Mouse (Mus musculus) lung, adult 2 months (tissue): ENCODE measurements around the gene Hck.

Experiments used
- CTCF ChIP-seq: fragments of 200-500 bp; IDR thresholded peaks from 2 replicates; pipeline ENCODE4 v1.5.1; 2011; ENCODE audit warnings: mild to moderate bottlenecking, low read length, control low read depth; ENCODE audit not compliant: insufficient read depth
- POLR2A ChIP-seq: fragments of 200-500 bp; IDR thresholded peaks from 2 replicates; pipeline ENCODE4 v1.6.1; 2011; ENCODE audit warnings: low read depth, mild to moderate bottlenecking, control low read depth, low read length, borderline replicate concordance; ENCODE audit errors: extremely low read depth

- TF ChIP-seq CTCF: no peak; the same call in 1 of the 2 replicates
- no peak for TF ChIP-seq POLR2A
Measured at GRCm38 (mm10) chr2:153070762-153071490, 37.3 kb upstream of the Hck start.
